Comparison of ENCODE assay signal across 8 mouse cellular contexts in genomic region chr11:116905741-116906456, GRCm38 (mm10). TPM values are rescaled to one million over a fixed set of nuclear protein-coding genes. Genes with fewer than 3 reads are reported as not detected.
DNase-seq lines count a peak whose midpoint lies in the region; ATAC-seq and TF ChIP-seq lines count a peak whose summit lies in the region.

No protein-coding gene starts in this region.

- no peaks in the 10 kb centered on the region for H3K9me3 ChIP-seq in embryonic facial prominence, embryonic 10.5 days
- H3K9me3 ChIP-seq in liver, postnatal 0 days (ENCODE audit: low read length), result no peaks in the 10 kb centered on the region

- peak overlapping the region; percentile 40 for H3K4me2 ChIP-seq in liver, postnatal 0 days (ENCODE audit: low read depth, low read length)

- ATAC-seq in liver, postnatal 0 days, result no peak
- no peak for ATAC-seq in megakaryocyte-erythroid progenitor cell, adult 5-6 weeks (replicated peaks; ENCODE audit: low FRiP score, low TSS enrichment, poor library complexity, severe bottlenecking)

- no peak overlapping the region for H3K9ac ChIP-seq in liver, postnatal 0 days (replicated peaks)

- DNase-seq in gastrocnemius, adult 2 months, result no peak
- DNase-seq in gastrocnemius, postnatal 10 days, result no peak
- DNase-seq in embryonic facial prominence, embryonic 10.5 days (ENCODE audit: low spot score), result no peak
- peak; percentile 36 for DNase-seq in kidney, adult 11 months
- no peak for DNase-seq in liver, postnatal 0 days
- DNase-seq in adrenal gland, adult 18-20 months (ENCODE audit: low spot score in 2 of 2), result no peak
- DNase-seq in right cerebral cortex, postnatal 36 days (ENCODE audit: low spot score in 2 of 2), result no peak

- no peak for TF ChIP-seq EP300 in liver, postnatal 0 days (IDR thresholded peaks at IDR 0.05; ENCODE audit: low read depth)

- peak overlapping the region; percentile 60 for H3K4me3 ChIP-seq in gastrocnemius, adult 2 months
- H3K4me3 ChIP-seq in embryonic facial prominence, embryonic 10.5 days, result peak overlapping the region; percentile 49
- no peak overlapping the region for H3K4me3 ChIP-seq in liver, postnatal 0 days (ENCODE audit: low read depth, low read length)

- H3K36me3 ChIP-seq in embryonic facial prominence, embryonic 10.5 days (replicated peaks), result no peaks in the 10 kb centered on the region
- H3K36me3 ChIP-seq in liver, postnatal 0 days (replicated peaks; ENCODE audit: insufficient read depth, low read length), result no peaks in the 10 kb centered on the region

- WGBS in embryonic facial prominence, embryonic 10.5 days, result 3% methylated on average over 23 of the region's 23 CpGs
- 5% methylated on average over 23 of the region's 23 CpGs for WGBS in liver, postnatal 0 days (ENCODE audit: insufficient replicate concordance)

- H3K4me1 ChIP-seq in embryonic facial prominence, embryonic 10.5 days, result peaks cover 24% of the 10 kb centered on the region
- no peaks in the 10 kb centered on the region for H3K4me1 ChIP-seq in liver, postnatal 0 days (ENCODE audit: insufficient read depth)

- no peak for TF ChIP-seq CTCF in gastrocnemius, adult 2 months (IDR thresholded peaks at IDR 0.05)
- TF ChIP-seq CTCF in liver, postnatal 0 days (IDR thresholded peaks at IDR 0.05; ENCODE audit: low read depth), result no peak

- H3K27ac ChIP-seq in gastrocnemius, adult 2 months, result no peak overlapping the region
- no peak overlapping the region for H3K27ac ChIP-seq in embryonic facial prominence, embryonic 10.5 days (replicated peaks)
- no peak overlapping the region for H3K27ac ChIP-seq in liver, postnatal 0 days (ENCODE audit: low read depth)

- peaks cover 46% of the 10 kb centered on the region for H3K27me3 ChIP-seq in embryonic facial prominence, embryonic 10.5 days (replicated peaks; ENCODE audit: low read depth, poor library complexity, severe bottlenecking)
- peaks cover 27% of the 10 kb centered on the region for H3K27me3 ChIP-seq in liver, postnatal 0 days (ENCODE audit: insufficient read depth, low read length)

- intact Hi-C loops in gastrocnemius, adult 2 months (cut with DNase I), result no loop called here

RNA-seq across cellular contexts. Expression of gene Mgat5b, which starts 12.8 kb away (rescaled TPM):
- total RNA-seq in gastrocnemius, adult 2 months (2021), result not detected
- 1 to 10 TPM in 1 of 2 experiments, under 1 TPM in 1; 0.54 to 1.1 TPM for total RNA-seq in gastrocnemius, postnatal 10 days (2021)
- polyA plus RNA-seq in embryonic facial prominence, embryonic 10.5 days (2016; fragmentation: Nextera tagmentation; extraction: Ambion mirVana), result 2.3 and 3.3 TPM in 2 replicates
- polyA plus RNA-seq in liver, postnatal 0 days (2015; fragmentation: Nextera tagmentation; extraction: Ambion mirVana), result not detected in 2 replicates
- total RNA-seq in adrenal gland, adult 18-20 months (2021), result under 1 TPM; 0.19 to 0.36 TPM
- total RNA-seq in megakaryocyte-erythroid progenitor cell, adult 5-6 weeks (2014; fragmentation: Nextera tagmentation), result not detected in 2 replicates
- total RNA-seq in megakaryocyte-erythroid progenitor cell, adult 5-6 weeks (2017), result not detected in 2 replicates

RNA-seq across cellular contexts. Expression of gene Srsf2, which starts 53.0 kb away (rescaled TPM):
- total RNA-seq in gastrocnemius, adult 2 months (2021), result 10 to 100 TPM; 81.8 to 84.8 TPM
- total RNA-seq in gastrocnemius, postnatal 10 days (2021), result 100 to 1,000 TPM; 123 to 146 TPM
- polyA plus RNA-seq in embryonic facial prominence, embryonic 10.5 days (2016; fragmentation: Nextera tagmentation; extraction: Ambion mirVana), result 890 and 902 TPM in 2 replicates
- 293 and 302 TPM in 2 replicates for polyA plus RNA-seq in liver, postnatal 0 days (2015; fragmentation: Nextera tagmentation; extraction: Ambion mirVana)
- 100 to 1,000 TPM; 228 to 275 TPM for total RNA-seq in adrenal gland, adult 18-20 months (2021)
- total RNA-seq in megakaryocyte-erythroid progenitor cell, adult 5-6 weeks (2014; fragmentation: Nextera tagmentation), result 740 and 930 TPM in 2 replicates
- 646 and 663 TPM in 2 replicates for total RNA-seq in megakaryocyte-erythroid progenitor cell, adult 5-6 weeks (2017)

RNA-seq across cellular contexts. Expression of gene Mfsd11, which starts 53.7 kb away (rescaled TPM):
- 10 to 100 TPM; 21.5 to 23.9 TPM for total RNA-seq in gastrocnemius, adult 2 months (2021)
- total RNA-seq in gastrocnemius, postnatal 10 days (2021), result 10 to 100 TPM; 29.9 to 31.3 TPM
- polyA plus RNA-seq in embryonic facial prominence, embryonic 10.5 days (2016; fragmentation: Nextera tagmentation; extraction: Ambion mirVana), result 23.8 and 26.8 TPM in 2 replicates
- polyA plus RNA-seq in liver, postnatal 0 days (2015; fragmentation: Nextera tagmentation; extraction: Ambion mirVana), result 16.5 and 18.0 TPM in 2 replicates
- total RNA-seq in adrenal gland, adult 18-20 months (2021), result 10 to 100 TPM; 39.3 to 42.3 TPM
- total RNA-seq in megakaryocyte-erythroid progenitor cell, adult 5-6 weeks (2014; fragmentation: Nextera tagmentation), result 17.2 and 21.1 TPM in 2 replicates
- 7.2 and 20.1 TPM in 2 replicates for total RNA-seq in megakaryocyte-erythroid progenitor cell, adult 5-6 weeks (2017)
